Comparison of ENCODE assay signal across 9 mouse cellular contexts in genomic region chr16:26447594-26447993, GRCm38 (mm10). TPM values are rescaled to one million over a fixed set of nuclear protein-coding genes. Genes with fewer than 3 reads are reported as not detected.
A peak's percentile ranks its signal among the peaks of the same experiment; 100 is the strongest.
DNase-seq lines count a peak whose midpoint lies in the region; ATAC-seq and TF ChIP-seq lines count a peak whose summit lies in the region.
"Had no signal": no experiment of that assay in that cellular context is flagged by ENCODE, and none has a peak within 500 bp of the region (broad histone marks: within the 10 kb centered on the region; RNA-seq: fewer than 3 reads in every experiment).

No protein-coding gene starts in this region.

- no peak for ATAC-seq in forebrain, embryonic 14.5 days
- no peak for ATAC-seq in forebrain, embryonic 11.5 days (replicated peaks; ENCODE audit: low FRiP score)
- peak; percentile 53 for ATAC-seq in heart, postnatal 0 days (ENCODE audit: insufficient read depth, low read depth)

- H3K9ac ChIP-seq in forebrain, embryonic 14.5 days (ENCODE audit: low read length) = no peak overlapping the region
- H3K9ac ChIP-seq in forebrain, embryonic 11.5 days (ENCODE audit: low read length) = no peak overlapping the region
- H3K9ac ChIP-seq in heart, postnatal 0 days (replicated peaks; ENCODE audit: low read depth, low read length) = no peak overlapping the region

- H3K4me2 ChIP-seq in forebrain, embryonic 14.5 days (ENCODE audit: low read length) = no peak overlapping the region
- H3K4me2 ChIP-seq in forebrain, embryonic 11.5 days (ENCODE audit: low read depth, low read length, severe bottlenecking) = no peak overlapping the region
- no peak overlapping the region for H3K4me2 ChIP-seq in heart, postnatal 0 days (ENCODE audit: low read depth, low read length)

- H3K36me3 ChIP-seq in forebrain, embryonic 14.5 days (ENCODE audit: control insufficient read depth, insufficient read depth, low read length) = no peaks in the 10 kb centered on the region
- no peaks in the 10 kb centered on the region for H3K36me3 ChIP-seq in forebrain, embryonic 11.5 days (ENCODE audit: control insufficient read depth, insufficient read depth, low read length)
- H3K36me3 ChIP-seq in heart, postnatal 0 days (replicated peaks; ENCODE audit: control insufficient read depth, insufficient read depth, low read length) = no peaks in the 10 kb centered on the region

- WGBS in forebrain, embryonic 14.5 days = 61% methylated on average over 2 of the region's 2 CpGs
- 86% methylated on average over 2 of the region's 2 CpGs for WGBS in forebrain, embryonic 11.5 days
- WGBS in heart, postnatal 0 days = 36% methylated on average over 2 of the region's 2 CpGs

- no peak overlapping the region for H3K27ac ChIP-seq in forebrain, embryonic 14.5 days (ENCODE audit: low read depth, low read length)
- H3K27ac ChIP-seq in forebrain, embryonic 11.5 days (ENCODE audit: low read depth, low read length) = no peak overlapping the region
- H3K27ac ChIP-seq in heart, postnatal 0 days (ENCODE audit: low read depth) = no peak overlapping the region

- H3K4me3 ChIP-seq in forebrain, embryonic 14.5 days (ENCODE audit: low read depth, low read length) = no peak overlapping the region
- no peak overlapping the region for H3K4me3 ChIP-seq in forebrain, embryonic 11.5 days (ENCODE audit: low read depth, low read length)
- H3K4me3 ChIP-seq in heart, postnatal 0 days (ENCODE audit: low read depth, low read length) = no peak overlapping the region

- H3K4me1 ChIP-seq in forebrain, embryonic 14.5 days (ENCODE audit: control insufficient read depth, insufficient read depth, low read length) = no peaks in the 10 kb centered on the region
- no peaks in the 10 kb centered on the region for H3K4me1 ChIP-seq in forebrain, embryonic 11.5 days (replicated peaks; ENCODE audit: control insufficient read depth, insufficient read depth, low read length)
- no peaks in the 10 kb centered on the region for H3K4me1 ChIP-seq in heart, postnatal 0 days (ENCODE audit: control insufficient read depth, insufficient read depth)

- DNase-seq in forebrain, embryonic 14.5 days (ENCODE audit: low spot score) = peak; percentile 8
- DNase-seq in forebrain, embryonic 11.5 days (ENCODE audit: low spot score) = no peak
- DNase-seq in urinary bladder, postnatal 14 days (ENCODE audit: low spot score) = peak; percentile 40
- no peak for DNase-seq in urinary bladder, postnatal 10 days (ENCODE audit: low spot score)
- peak; percentile 18 for DNase-seq in heart, postnatal 0 days (ENCODE audit: low spot score)
- peak; percentile 16 to 46 for DNase-seq in left cerebral cortex, adult 9 months (ENCODE audit: low spot score in 2 of 2)
- DNase-seq in thymus, postnatal 14 days = no peak
- no peak for DNase-seq in thymus, postnatal 4 days

- H3K9me3 ChIP-seq in forebrain, embryonic 14.5 days (replicated peaks; ENCODE audit: control insufficient read depth, low read length) = no peaks in the 10 kb centered on the region
- H3K9me3 ChIP-seq in forebrain, embryonic 11.5 days (ENCODE audit: control insufficient read depth, low read length) = no peaks in the 10 kb centered on the region
- no peaks in the 10 kb centered on the region for H3K9me3 ChIP-seq in heart, postnatal 0 days (replicated peaks; ENCODE audit: control insufficient read depth, low read length)

- H3K27me3 ChIP-seq in forebrain, embryonic 14.5 days (replicated peaks; ENCODE audit: control insufficient read depth, insufficient read depth, low read length) = no peaks in the 10 kb centered on the region
- no peaks in the 10 kb centered on the region for H3K27me3 ChIP-seq in forebrain, embryonic 11.5 days (ENCODE audit: control insufficient read depth, insufficient read depth, low read length)
- H3K27me3 ChIP-seq in heart, postnatal 0 days (ENCODE audit: control insufficient read depth, insufficient read depth, low read length) = no peaks in the 10 kb centered on the region

- TF ChIP-seq EP300 in heart, postnatal 0 days (IDR thresholded peaks at IDR 0.05; ENCODE audit: low read depth) = no peak

- peak; percentile 17; the same call in 1 of the 2 replicates for TF ChIP-seq CTCF in heart, postnatal 0 days (IDR thresholded peaks at IDR 0.05; ENCODE audit: low read depth)

RNA-seq across cellular contexts. Expression of gene Cldn16, which starts 15.3 kb away (rescaled TPM):
- polyA plus RNA-seq in forebrain, embryonic 14.5 days (2014; fragmentation: Nextera tagmentation; extraction: Ambion mirVana) = not detected in 2 replicates
- polyA plus RNA-seq in forebrain, embryonic 11.5 days (2014; fragmentation: Nextera tagmentation; extraction: Ambion mirVana) = not detected in 2 replicates
- not detected in 2 replicates for total RNA-seq in heart, postnatal 0 days (2014; rRNA removed; ENCODE audit: low replicate concordance)
- not detected in 2 replicates for polyA plus RNA-seq in heart, postnatal 0 days (2015; fragmentation: Nextera tagmentation; extraction: Ambion mirVana)
- polyA plus RNA-seq: intestine, embryonic 14.5 days had no signal

Comparison
In these comparisons a context has a peak if more than half of its experiments do, and no peak if none do; other contexts are left out.
1. DNase-seq: peak in forebrain, embryonic 14.5 days (single experiment), urinary bladder, postnatal 14 days (single experiment), heart, postnatal 0 days (single experiment) and left cerebral cortex, adult 9 months (2 of 2); none in forebrain, embryonic 11.5 days (single experiment), urinary bladder, postnatal 10 days (single experiment), thymus, postnatal 14 days (single experiment) and thymus, postnatal 4 days (single experiment).